In genomic region chr14:28675476-28675875, GRCm38 (mm10) we compare ENCODE assay signal across 8 mouse cellular contexts.
DNase-seq lines count a peak whose midpoint lies in the region; ATAC-seq lines count a peak whose summit lies in the region.

No protein-coding gene starts in this region.

- H3K4me3 ChIP-seq in forebrain, embryonic 16.5 days (replicated peaks; ENCODE audit: low read length): no peak overlapping the region

- ATAC-seq in forebrain, embryonic 16.5 days: peak; percentile 92
- no peak for ATAC-seq in megakaryocyte, adult 5-6 weeks (ENCODE audit: poor library complexity, severe bottlenecking)

- no peaks in the 10 kb centered on the region for H3K27me3 ChIP-seq in forebrain, embryonic 16.5 days (replicated peaks; ENCODE audit: control insufficient read depth, insufficient read depth, low read length)

- DNase-seq in heart, adult 18-20 months: peak; percentile 20 to 31
- DNase-seq in heart, adult 8-10 months (ENCODE audit: low spot score): no peak
- peak; percentile 84 for DNase-seq in adrenal gland, postnatal 14 days
- DNase-seq in kidney, postnatal 25 days: peak; percentile 30 to 51
- peak; percentile 87 for DNase-seq in lung, postnatal 10 days
- DNase-seq in urinary bladder, postnatal 25 days (ENCODE audit: low spot score): peak; percentile 15

- H3K36me3 ChIP-seq in forebrain, embryonic 16.5 days (ENCODE audit: control insufficient read depth, insufficient read depth): no peaks in the 10 kb centered on the region

- H3K27ac ChIP-seq in forebrain, embryonic 16.5 days (ENCODE audit: low read length): no peak overlapping the region

- H3K4me1 ChIP-seq in forebrain, embryonic 16.5 days (replicated peaks; ENCODE audit: control insufficient read depth, insufficient read depth, low read length): no peaks in the 10 kb centered on the region; the same call in 1 of the 2 replicates

- WGBS in forebrain, embryonic 16.5 days: 36% methylated on average over 5 of the region's 5 CpGs

- no peak overlapping the region for H3K9ac ChIP-seq in forebrain, embryonic 16.5 days (replicated peaks; ENCODE audit: low read depth, low read length)

- no peaks in the 10 kb centered on the region; the same call in 1 of the 2 replicates for H3K9me3 ChIP-seq in forebrain, embryonic 16.5 days (ENCODE audit: control insufficient read depth, low read length)

- no peak overlapping the region for H3K4me2 ChIP-seq in forebrain, embryonic 16.5 days (ENCODE audit: low read length)
